Mouse (Mus musculus): ENCODE results near the gene Dbf4.

DNA sequence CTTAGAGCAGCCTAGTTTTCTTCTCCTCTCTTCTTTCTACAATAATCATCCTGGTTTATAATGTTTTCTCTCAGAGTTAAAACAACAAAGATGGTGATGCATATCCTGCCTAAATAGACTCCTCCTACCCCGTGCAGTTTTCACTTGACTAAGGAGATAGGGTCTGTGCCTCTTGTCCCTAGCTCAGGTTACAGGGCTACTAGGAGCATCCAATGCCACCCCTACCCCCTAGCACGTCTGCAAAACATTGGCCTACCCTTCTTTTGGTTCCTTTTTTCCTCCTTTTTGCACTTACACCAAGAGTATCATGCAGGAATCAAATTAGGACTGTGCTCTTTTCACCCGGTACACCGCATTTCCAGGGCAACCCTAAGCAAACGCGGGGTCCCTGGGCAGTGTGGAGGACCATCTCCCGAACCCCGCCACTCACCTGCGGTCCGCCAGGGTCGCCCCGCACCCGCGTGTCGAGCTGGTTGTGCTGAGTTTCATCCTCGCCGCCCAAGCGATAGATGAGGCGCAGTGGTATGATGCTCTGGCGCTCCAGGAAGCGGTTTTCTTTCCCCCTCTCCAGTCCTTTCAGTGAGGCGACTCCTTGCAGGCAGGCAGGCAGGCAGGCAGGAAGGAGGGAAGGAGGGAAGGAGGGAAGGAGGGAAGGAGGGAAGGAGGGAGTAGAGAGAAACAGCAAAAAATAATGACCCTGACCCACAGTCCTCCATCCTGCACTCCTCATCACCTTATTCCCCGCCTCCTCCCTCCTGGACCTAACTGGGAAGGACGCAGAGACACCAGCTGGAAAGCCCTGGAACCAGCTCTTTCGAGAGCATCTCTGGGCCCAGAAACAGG is 55.5 kb downstream of the Dbf4 start:
- TF ChIP-seq CTCF (IDR thresholded peaks at IDR 0.05; ENCODE audit: extremely low read depth, insufficient read depth, low read length): no peak
- TF ChIP-seq POLR2A (IDR thresholded peaks at IDR 0.05; ENCODE audit: extremely low read depth, insufficient read depth, low read length): no peak

Data from cortical plate, adult 2 months (tissue).